In the genomic region with DNA sequence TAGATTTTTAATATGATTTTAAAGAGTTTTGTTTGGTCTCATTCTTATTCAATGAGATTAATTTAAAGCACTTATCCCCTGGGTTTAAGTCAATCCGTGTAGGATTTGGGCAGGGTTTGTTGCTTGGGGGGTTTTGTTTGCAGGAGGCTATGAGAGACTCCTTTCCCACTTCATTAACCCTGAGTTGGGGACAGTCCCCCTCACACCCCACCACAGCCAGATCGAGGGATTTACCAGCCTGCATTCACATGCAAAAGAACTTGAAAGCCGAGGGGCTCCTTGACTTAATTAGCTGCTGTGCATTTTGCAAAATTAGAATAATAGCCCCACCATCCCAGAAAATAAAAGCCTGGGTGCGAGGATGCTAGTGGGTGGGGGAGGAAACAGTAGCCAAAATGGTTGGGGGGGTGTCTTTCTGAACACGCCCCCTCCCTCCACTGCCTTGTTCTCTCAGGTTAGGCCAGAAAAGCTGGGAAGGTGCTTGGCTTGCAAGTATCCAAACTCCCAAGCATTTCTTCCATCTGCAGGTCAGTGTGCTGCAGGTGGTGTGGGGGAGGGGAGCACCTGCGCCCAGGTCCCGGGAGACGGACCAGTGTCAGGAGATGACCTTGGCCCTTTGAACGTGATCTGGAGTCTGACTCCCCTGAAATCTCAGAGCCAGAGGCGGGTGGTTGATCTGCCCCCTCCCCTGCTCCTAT, we compare ENCODE assay signal across 9 mouse cellular contexts. TPM values are rescaled to one million over a fixed set of nuclear protein-coding genes. Genes with fewer than 3 reads are reported as not detected.
DNase-seq lines count a peak whose midpoint lies in the region; ATAC-seq and TF ChIP-seq lines count a peak whose summit lies in the region.
"Had no signal": no experiment of that assay in that cellular context is flagged by ENCODE, and none has a peak within 500 bp of the region (broad histone marks: within the 10 kb centered on the region; RNA-seq: fewer than 3 reads in every experiment).

No protein-coding gene starts in this region.

- no peaks in the 10 kb centered on the region for H3K36me3 ChIP-seq in liver, adult 2 months (ENCODE audit: control insufficient read depth, insufficient read depth, low read length)
- H3K36me3 ChIP-seq in liver, postnatal 0 days (replicated peaks; ENCODE audit: insufficient read depth, low read length) = peaks cover 16% of the 10 kb centered on the region
- H3K36me3 ChIP-seq in forebrain, embryonic 12.5 days (replicated peaks) = peaks cover 13% of the 10 kb centered on the region
- H3K36me3 ChIP-seq in intestine, embryonic 16.5 days (ENCODE audit: control insufficient read depth, insufficient read depth, low read length) = no peaks in the 10 kb centered on the region
- peaks cover 15% of the 10 kb centered on the region for H3K36me3 ChIP-seq in neural tube, embryonic 13.5 days

- 26% methylated on average over 10 of the region's 10 CpGs for WGBS in liver, adult 2 months
- WGBS in liver, postnatal 0 days (ENCODE audit: insufficient replicate concordance) = 16% methylated on average over 10 of the region's 10 CpGs
- under 1% methylated on average over 10 of the region's 10 CpGs for WGBS in forebrain, embryonic 12.5 days
- 9% methylated on average over 10 of the region's 10 CpGs for WGBS in intestine, embryonic 16.5 days
- 1% methylated on average over 10 of the region's 10 CpGs for WGBS in neural tube, embryonic 13.5 days

- H3K27ac ChIP-seq in liver, adult 2 months (replicated peaks; ENCODE audit: insufficient read depth, low read depth, low read length) = no peak overlapping the region
- H3K27ac ChIP-seq in liver, postnatal 0 days (ENCODE audit: low read depth) = no peak overlapping the region
- H3K27ac ChIP-seq in forebrain, embryonic 12.5 days = peak overlapping the region; percentile 46; the same call in 1 of the 2 replicates
- no peak overlapping the region for H3K27ac ChIP-seq in intestine, embryonic 16.5 days (ENCODE audit: low read length)
- no peak overlapping the region for H3K27ac ChIP-seq in neural tube, embryonic 13.5 days (replicated peaks)

- 0 out of 2 replicates have a peak overlapping the region, but pooled peaks have one; percentile 8 for H3K4me3 ChIP-seq in liver, adult 2 months (ENCODE audit: insufficient read depth, low read depth, low read length)
- H3K4me3 ChIP-seq in liver, postnatal 0 days (ENCODE audit: low read depth, low read length) = no peak overlapping the region
- peak overlapping the region; percentile 25 for H3K4me3 ChIP-seq in forebrain, embryonic 12.5 days (replicated peaks)
- peak overlapping the region; percentile 22 for H3K4me3 ChIP-seq in intestine, embryonic 16.5 days (ENCODE audit: low read length)
- peak overlapping the region; percentile 15; the same call in 1 of the 2 replicates for H3K4me3 ChIP-seq in neural tube, embryonic 13.5 days

- no peak for TF ChIP-seq EP300 in liver, postnatal 0 days (IDR thresholded peaks at IDR 0.05; ENCODE audit: low read depth)

- no peak for ATAC-seq in liver, postnatal 0 days
- ATAC-seq in forebrain, embryonic 12.5 days (ENCODE audit: low FRiP score) = peak; percentile 78
- ATAC-seq in intestine, embryonic 16.5 days = no peak
- ATAC-seq in neural tube, embryonic 13.5 days (ENCODE audit: low read depth) = no peak

- peaks cover 15% of the 10 kb centered on the region for H3K27me3 ChIP-seq in liver, adult 2 months (ENCODE audit: control insufficient read depth, insufficient read depth, low read length)
- H3K27me3 ChIP-seq in liver, postnatal 0 days (ENCODE audit: insufficient read depth, low read length) = peaks cover 52% of the 10 kb centered on the region
- peaks cover 100% of the 10 kb centered on the region for H3K27me3 ChIP-seq in forebrain, embryonic 12.5 days
- H3K27me3 ChIP-seq in intestine, embryonic 16.5 days (replicated peaks; ENCODE audit: control insufficient read depth, insufficient read depth, low read length) = peaks cover 55% of the 10 kb centered on the region
- peaks cover 97% of the 10 kb centered on the region for H3K27me3 ChIP-seq in neural tube, embryonic 13.5 days

- no peaks in the 10 kb centered on the region for H3K79me2 ChIP-seq in liver, adult 2 months (ENCODE audit: control insufficient read depth, insufficient read depth, low read length)

- TF ChIP-seq CTCF in liver, adult 2 months (IDR thresholded peaks at IDR 0.05; ENCODE audit: low read depth, low read length) = no peak
- TF ChIP-seq CTCF in liver, postnatal 0 days (IDR thresholded peaks at IDR 0.05; ENCODE audit: low read depth) = no peak

- peaks cover 9% of the 10 kb centered on the region; the same call in 1 of the 2 replicates for H3K4me1 ChIP-seq in liver, adult 2 months (ENCODE audit: control insufficient read depth, insufficient read depth, low read length)
- H3K4me1 ChIP-seq in liver, postnatal 0 days (ENCODE audit: insufficient read depth) = no peaks in the 10 kb centered on the region
- H3K4me1 ChIP-seq in forebrain, embryonic 12.5 days = peaks cover 63% of the 10 kb centered on the region
- peaks cover 6% of the 10 kb centered on the region; the same call in 1 of the 2 replicates for H3K4me1 ChIP-seq in intestine, embryonic 16.5 days (ENCODE audit: control insufficient read depth, insufficient read depth, low read length)
- H3K4me1 ChIP-seq in neural tube, embryonic 13.5 days (replicated peaks) = peaks cover 45% of the 10 kb centered on the region

- H3K9me3 ChIP-seq in liver, postnatal 0 days (ENCODE audit: low read length) = no peaks in the 10 kb centered on the region
- H3K9me3 ChIP-seq in forebrain, embryonic 12.5 days = no peaks in the 10 kb centered on the region
- H3K9me3 ChIP-seq in intestine, embryonic 16.5 days (ENCODE audit: control insufficient read depth, low read length) = no peaks in the 10 kb centered on the region
- no peaks in the 10 kb centered on the region for H3K9me3 ChIP-seq in neural tube, embryonic 13.5 days

- H3K9ac ChIP-seq in liver, adult 2 months (ENCODE audit: low read depth, low read length) = no peak overlapping the region
- no peak overlapping the region for H3K9ac ChIP-seq in liver, postnatal 0 days (replicated peaks)
- peak overlapping the region; percentile 29; the same call in 1 of the 2 replicates for H3K9ac ChIP-seq in forebrain, embryonic 12.5 days
- H3K9ac ChIP-seq in intestine, embryonic 16.5 days (ENCODE audit: low read depth, low read length) = no peak overlapping the region
- peak overlapping the region; percentile 49 for H3K9ac ChIP-seq in neural tube, embryonic 13.5 days

- peak; percentile 46 for DNase-seq in liver, adult 2 months (ENCODE audit: extremely low read depth, low read depth, low spot score)
- no peak for DNase-seq in liver, postnatal 0 days
- DNase-seq in spleen, postnatal 14 days (ENCODE audit: low spot score in 2 of 2) = no peak
- no peak for DNase-seq in gastrocnemius, postnatal 25 days
- no peak for DNase-seq in adrenal gland, postnatal 10 days

- H3K4me2 ChIP-seq in liver, postnatal 0 days (ENCODE audit: low read depth, low read length) = no peak overlapping the region
- H3K4me2 ChIP-seq in forebrain, embryonic 12.5 days = peak overlapping the region; percentile 50
- H3K4me2 ChIP-seq in intestine, embryonic 16.5 days (ENCODE audit: low read depth, low read length) = peak overlapping the region; percentile 42
- H3K4me2 ChIP-seq in neural tube, embryonic 13.5 days = peak overlapping the region; percentile 43

- no peak for TF ChIP-seq POLR2A in liver, adult 2 months (IDR thresholded peaks at IDR 0.05; ENCODE audit: extremely low read depth, insufficient read depth, low read length)

RNA-seq across cellular contexts. Expression of a gene that starts 8.6 kb away (rescaled TPM):
- total RNA-seq in liver, adult 2 months (2014; rRNA removed) = not detected in 2 replicates
- polyA plus RNA-seq in liver, adult 2 months (2012; rRNA removed) = 0.32 and 0.37 TPM in 2 replicates
- polyA plus RNA-seq in liver, postnatal 0 days (2015; fragmentation: Nextera tagmentation; extraction: Ambion mirVana) = not detected in 2 replicates
- polyA plus RNA-seq in forebrain, embryonic 12.5 days (2016; fragmentation: Nextera tagmentation; extraction: Ambion mirVana) = 4.4 and 5.7 TPM in 2 replicates
- not detected in 2 replicates for polyA plus RNA-seq in intestine, embryonic 16.5 days (2015; fragmentation: Nextera tagmentation; extraction: Ambion mirVana)
- 7.5 and 8.3 TPM in 2 replicates for polyA plus RNA-seq in neural tube, embryonic 13.5 days (2015; fragmentation: Nextera tagmentation; extraction: Ambion mirVana)
- total RNA-seq in gastrocnemius, postnatal 25 days (2021) = not detected
- total RNA-seq in adrenal gland, postnatal 10 days (2021) = under 1 TPM; 0.12 to 0.24 TPM
- polyA plus RNA-seq: urinary bladder, adult 2 months had no signal

Comparison
In these comparisons a context has a peak if more than half of its experiments do, and no peak if none do; other contexts are left out.
1. H3K9ac ChIP-seq: peak in forebrain, embryonic 12.5 days (single experiment) and neural tube, embryonic 13.5 days (single experiment); none in liver, adult 2 months (single experiment), liver, postnatal 0 days (single experiment) and intestine, embryonic 16.5 days (single experiment).